Mouse (Mus musculus) retina, postnatal 1 day (tissue): ENCODE data around the gene Vmn1r42.
"Not testable (repeated sequence)": the region's sequence is repeated elsewhere in the genome, so short reads cannot be mapped to it uniquely, and the experiment has no call there.

Experiments used
- DNase-seq: peaks from one replicate; pipeline ENCODE4 v3.0.0-alpha.2; 2012

Vmn1r42 gene

GRCm38 (mm10) chr6:89876313-89876712 lies at the start of gene Vmn1r42, which contains the start of gene Vmn1r43:
TSS of gene Vmn1r42 (minus strand) at chr6:89876413.
TSS of gene Vmn1r43 (minus strand) at chr6:89876413.
- not testable (repeated sequence) for DNase-seq

- DNase-seq: no peak
Observed at GRCm38 (mm10) chr6:89883812-89884211, 7.6 kb upstream of the Vmn1r42 start.

DNA sequence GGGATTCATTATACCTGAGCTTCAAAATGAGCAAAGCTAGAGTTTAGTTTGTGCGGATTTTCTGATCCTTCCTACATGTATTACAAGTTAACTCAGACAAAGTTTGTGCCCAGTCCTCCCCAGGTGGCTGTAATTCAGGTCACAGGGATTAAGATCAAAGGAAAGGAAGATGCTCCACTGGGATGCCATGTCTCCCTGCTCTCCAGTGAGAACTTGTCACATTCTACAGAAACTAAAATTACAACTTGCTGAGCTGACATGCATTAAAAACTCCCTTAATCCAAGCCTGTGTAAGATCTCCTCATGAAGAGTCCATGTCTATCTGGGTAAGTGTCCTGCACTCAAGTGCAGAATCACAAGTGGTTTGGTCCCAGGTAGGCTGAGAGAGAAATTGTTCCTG lies 7.1 kb upstream of the Vmn1r42 start, which contains the start of gene Vmn1r44:
Gene Vmn1r44 (plus strand): TSS at position 301 of the 400 bp plus-strand sequence.
- no peak for DNase-seq

DNA sequence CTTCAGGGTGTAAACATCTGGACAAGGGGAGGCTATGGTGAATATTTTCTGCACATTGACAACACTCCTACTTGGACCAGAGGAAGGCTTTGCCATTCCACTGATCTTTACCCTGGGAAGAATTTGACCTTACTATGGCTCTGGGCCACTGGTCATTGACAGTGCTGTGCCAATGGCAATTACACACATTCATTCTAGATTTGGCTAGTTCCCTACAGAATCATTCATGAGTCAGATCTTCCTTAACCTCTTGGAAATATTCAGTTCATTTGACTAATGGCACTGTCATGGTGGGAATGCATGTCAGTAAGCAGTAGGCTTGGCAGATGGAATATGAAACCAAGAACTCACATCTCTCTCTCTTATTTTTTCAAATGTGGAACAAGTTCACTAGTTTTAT lies 4.7 kb upstream of the Vmn1r42 start:
- no peak for DNase-seq

DNA sequence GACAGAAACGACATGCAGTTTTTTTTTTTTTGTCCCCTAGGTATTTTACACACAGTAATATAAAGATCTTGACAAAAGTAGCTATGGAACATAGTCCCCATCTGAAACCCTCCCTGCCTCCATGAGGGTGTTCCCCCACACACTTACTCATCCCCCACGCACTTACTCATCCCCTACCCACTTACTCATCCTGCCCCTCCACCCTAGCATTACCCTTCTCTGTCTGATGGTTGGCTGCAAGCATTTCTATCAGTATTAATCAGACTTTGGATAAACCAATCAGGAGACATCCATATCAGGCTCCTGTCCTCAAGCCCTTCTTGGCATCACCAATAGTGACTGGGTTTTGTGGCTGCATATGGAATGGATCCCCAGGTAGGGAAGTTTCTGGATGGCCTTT lies 750 bp upstream of the Vmn1r42 start:
- no peak for DNase-seq

- DNase-seq: no peak
Observed at GRCm38 (mm10) chr6:89867976-89868375, 8.2 kb downstream of the Vmn1r42 start.

DNA sequence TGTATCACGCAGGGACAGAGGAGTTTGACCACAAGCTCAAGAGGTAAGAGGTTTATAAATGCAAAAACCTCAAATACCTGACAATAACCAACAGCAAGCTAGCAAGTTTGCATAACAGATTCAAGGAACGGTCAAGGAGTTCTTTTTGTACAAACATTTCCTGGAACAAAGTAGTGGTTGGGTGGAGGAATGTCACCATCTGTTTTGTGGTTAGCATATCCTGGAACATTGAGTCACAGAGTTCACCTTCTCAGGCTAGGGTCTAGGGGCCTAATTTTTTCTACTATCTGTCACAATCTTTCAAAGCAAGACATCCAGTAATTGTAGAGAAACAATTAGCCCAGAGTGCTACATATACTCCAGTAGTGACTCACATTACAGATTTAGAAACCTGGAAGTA lies 8.9 kb downstream of the Vmn1r42 start:
- no peak for DNase-seq

DNA sequence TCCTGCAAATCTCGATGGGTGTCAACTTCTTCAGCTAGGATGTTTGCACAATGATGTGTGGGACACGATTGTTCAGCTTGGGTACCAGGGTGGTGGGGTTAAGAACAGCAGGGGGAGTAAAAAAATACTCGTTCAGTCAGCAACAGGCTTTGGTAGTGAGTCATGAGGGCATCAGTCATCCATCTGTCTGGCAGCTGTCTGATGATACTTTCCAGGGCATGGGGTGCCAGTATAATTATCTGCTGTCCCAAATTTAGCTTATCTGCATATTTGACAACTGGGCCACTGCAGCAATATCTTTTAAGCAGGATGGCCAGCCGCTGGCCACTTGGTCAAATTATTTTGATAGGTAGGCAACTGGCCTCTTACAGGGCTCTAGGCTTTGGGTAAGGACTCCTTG lies 12.4 kb downstream of the Vmn1r42 start:
- no peak for DNase-seq

DNA sequence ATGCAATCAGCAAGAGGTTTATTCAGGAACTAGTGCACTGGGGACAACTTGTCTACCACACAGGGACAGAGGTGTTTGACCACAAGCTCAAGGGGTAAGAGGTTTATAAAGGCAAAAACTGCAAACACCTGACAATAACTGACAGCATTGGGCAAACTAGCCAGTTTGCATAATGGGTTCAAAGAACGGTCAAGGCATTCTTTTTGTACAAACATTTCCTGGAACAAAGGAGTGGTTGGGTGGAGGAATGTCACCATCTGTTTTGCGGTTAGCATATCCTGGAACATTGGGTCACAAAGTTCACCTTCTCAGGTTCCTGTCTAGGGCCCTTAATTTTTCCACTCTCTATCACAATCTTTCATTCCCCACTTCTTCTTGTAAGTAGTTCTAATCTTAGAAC lies 16.4 kb downstream of the Vmn1r42 start:
- no peak for DNase-seq

GRCm38 (mm10) chr6:89857552-89857951 lies 18.7 kb downstream of the Vmn1r42 start:
- DNase-seq: no peak
